Mouse (Mus musculus) heart, embryonic 12.5 days (tissue): ENCODE measurements at regions not wholly inside any gene's neighbourhood (a gene's known extent, or its start where the extent isn't known, plus 50 kb on each side); places are given as distances from the start of the nearest gene placed in this dataset.
"Not testable (repeated sequence)": the region's sequence is repeated elsewhere in the genome, so short reads cannot be mapped to it uniquely, and the experiment has no call there.

Experiments used
- ATAC-seq: fragments of 200-750 bp; cut with Nextera tagmentation; 2 replicates; pipeline ENCODE4 v1.8.0; 2017; ENCODE audit warnings: moderate TSS enrichment, moderate library complexity; ENCODE audit not compliant: insufficient number of reproducible peaks, low FRiP score
- H3K27ac ChIP-seq: fragments of 300-500 bp; sonication (generic); 2 replicates; pipeline ENCODE4 v1.5.1; 2016; ENCODE audit warnings: mild to moderate bottlenecking, moderate library complexity; ENCODE audit not compliant: poor library complexity, severe bottlenecking
- H3K27me3 ChIP-seq: fragments of 300-500 bp; sonication (generic); replicated peaks from 2 replicates; pipeline ENCODE4 v1.6.1; 2016; ENCODE audit warnings: mild to moderate bottlenecking, moderate library complexity
- H3K36me3 ChIP-seq: fragments of 300-500 bp; sonication (generic); 2 replicates; pipeline ENCODE4 v1.6.1; 2016; ENCODE audit warnings: mild to moderate bottlenecking, moderate library complexity
- H3K4me1 ChIP-seq: fragments of 300-500 bp; sonication (generic); replicated peaks from 2 replicates; pipeline ENCODE4 v1.6.1; 2016; ENCODE audit warnings: mild to moderate bottlenecking
- H3K4me2 ChIP-seq: fragments of 300-500 bp; sonication (generic); 2 replicates; pipeline ENCODE4 v1.6.1; 2016; ENCODE audit warnings: mild to moderate bottlenecking, moderate library complexity
- H3K4me3 ChIP-seq: fragments of 300-500 bp; sonication (generic); 2 replicates; pipeline ENCODE4 v1.5.1; 2016; ENCODE audit warnings: mild to moderate bottlenecking
- H3K9ac ChIP-seq: fragments of 300-500 bp; sonication (generic); 2 replicates; pipeline ENCODE4 v1.6.1; 2016; ENCODE audit warnings: mild to moderate bottlenecking, moderate library complexity
- H3K9me3 ChIP-seq: fragments of 300-500 bp; sonication (generic); replicated peaks from 2 replicates; pipeline ENCODE4 v1.6.1; 2016; ENCODE audit warnings: mild to moderate bottlenecking, moderate library complexity
- WGBS: fragments of 180-500 bp; shearing (Covaris S2); methylation state at CpG from one replicate; pipeline ENCODE4 v1.1.7; 2016; 5-methylcytosine and 5-hydroxymethylcytosine counted together

DNA sequence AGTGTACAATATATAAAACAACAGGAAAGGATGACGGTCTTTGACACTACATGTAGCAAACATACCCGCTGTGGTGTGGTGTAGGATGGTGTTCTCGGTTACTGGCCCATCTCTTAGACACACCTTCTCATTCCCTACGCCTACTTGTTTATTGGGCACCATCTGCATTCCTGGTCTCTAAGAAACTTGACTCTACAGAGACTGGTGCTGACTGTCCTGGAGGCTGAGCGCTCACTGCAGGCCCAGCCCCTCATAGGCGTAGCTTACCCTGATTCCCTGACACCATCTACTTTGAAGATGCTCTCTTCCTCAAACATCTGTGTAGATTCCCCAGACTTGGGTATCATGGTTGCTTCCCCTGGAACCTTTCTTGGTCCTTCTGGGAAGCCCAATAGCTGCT, 90.9 kb upstream of the Fam84a start:
- ATAC-seq, H3K27me3 ChIP-seq, H3K4me3 ChIP-seq, H3K4me1 ChIP-seq, H3K9ac ChIP-seq, H3K9me3 ChIP-seq, H3K36me3 ChIP-seq, H3K27ac ChIP-seq, H3K4me2 ChIP-seq: not testable (repeated sequence)
- 80% methylated on average over 6 of the region's 6 CpGs for WGBS

DNA sequence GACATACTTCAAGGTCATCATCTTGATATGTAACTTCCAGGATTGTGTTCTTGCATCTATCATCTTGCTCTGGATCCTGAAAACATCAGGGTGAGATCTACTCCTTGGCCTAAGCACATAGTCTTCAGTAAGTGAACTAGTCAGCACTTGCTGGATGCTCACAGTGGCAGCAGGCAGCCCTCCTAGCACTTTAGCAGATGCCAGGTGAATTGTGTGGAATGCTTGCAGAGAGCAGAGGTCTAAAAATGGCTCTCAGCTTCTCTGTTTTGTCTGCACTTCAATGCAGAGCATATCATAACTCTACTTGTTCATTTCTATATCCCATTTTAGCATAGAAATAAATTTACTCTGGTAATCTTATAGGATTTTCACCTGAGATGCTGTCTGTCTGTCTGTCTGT, 85.8 kb upstream of the Fam84a start:
- H3K4me2 ChIP-seq = no peak overlapping the region
- no peak overlapping the region for H3K4me3 ChIP-seq
- no peak overlapping the region for H3K27ac ChIP-seq
- H3K4me1 ChIP-seq = no peaks in the 10 kb centered on the region
- H3K36me3 ChIP-seq = no peaks in the 10 kb centered on the region
- H3K9ac ChIP-seq = no peak overlapping the region
- no peaks in the 10 kb centered on the region for H3K9me3 ChIP-seq
- ATAC-seq = no peak
- H3K27me3 ChIP-seq = no peaks in the 10 kb centered on the region

DNA sequence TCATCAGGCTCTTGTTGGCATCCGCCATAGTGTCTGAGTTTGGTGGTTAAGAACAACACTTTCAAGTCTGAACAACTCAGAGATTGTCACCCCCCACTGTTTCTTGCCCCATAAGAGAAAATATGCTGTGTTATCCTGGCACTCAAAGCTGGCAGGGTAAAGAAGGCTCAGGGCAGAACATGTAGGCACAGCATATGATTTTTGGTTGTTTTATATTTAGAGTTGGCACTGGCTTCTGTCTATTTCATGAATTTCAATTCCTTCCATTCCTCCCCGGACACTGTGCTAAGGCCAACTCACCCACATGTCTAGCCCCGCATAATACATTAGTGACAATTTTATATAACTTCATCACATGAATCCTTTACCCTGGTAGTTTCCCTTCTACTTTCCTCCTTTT, 83.5 kb upstream of the Fam84a start:
- H3K4me1 ChIP-seq = no peaks in the 10 kb centered on the region
- H3K36me3 ChIP-seq = no peaks in the 10 kb centered on the region
- H3K4me2 ChIP-seq = no peak overlapping the region
- no peaks in the 10 kb centered on the region for H3K27me3 ChIP-seq
- H3K27ac ChIP-seq = no peak overlapping the region
- H3K4me3 ChIP-seq = no peak overlapping the region
- H3K9me3 ChIP-seq = no peaks in the 10 kb centered on the region
- H3K9ac ChIP-seq = no peak overlapping the region
- ATAC-seq = no peak
- 65% methylated on average over 3 of the region's 3 CpGs for WGBS

DNA sequence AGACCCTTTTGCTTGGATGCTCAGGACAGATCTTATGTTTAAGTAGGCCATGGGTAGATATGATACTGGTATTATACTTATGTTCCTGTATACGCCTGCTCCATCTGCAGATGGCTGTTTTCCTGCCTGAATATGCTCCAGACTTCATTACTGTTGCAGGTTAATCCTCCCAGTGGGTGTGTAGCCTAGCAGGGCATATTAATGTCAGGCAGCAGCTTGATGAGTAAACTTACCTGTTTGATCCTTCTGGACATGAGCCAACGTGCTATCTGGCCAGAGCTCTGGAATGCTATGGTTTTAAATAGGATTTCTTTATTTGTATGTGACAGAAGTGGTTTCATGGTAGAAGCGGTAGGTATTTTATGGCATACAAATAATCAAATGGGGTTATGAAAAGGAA, 60.8 kb upstream of the Fam84a start:
- H3K4me2 ChIP-seq = no peak overlapping the region
- ATAC-seq = no peak
- no peak overlapping the region for H3K4me3 ChIP-seq
- WGBS = 74% methylated on average over 3 of the region's 3 CpGs
- no peaks in the 10 kb centered on the region for H3K27me3 ChIP-seq
- H3K9ac ChIP-seq = no peak overlapping the region
- H3K27ac ChIP-seq = no peak overlapping the region
- no peaks in the 10 kb centered on the region for H3K36me3 ChIP-seq
- no peaks in the 10 kb centered on the region for H3K4me1 ChIP-seq
- H3K9me3 ChIP-seq = no peaks in the 10 kb centered on the region

DNA sequence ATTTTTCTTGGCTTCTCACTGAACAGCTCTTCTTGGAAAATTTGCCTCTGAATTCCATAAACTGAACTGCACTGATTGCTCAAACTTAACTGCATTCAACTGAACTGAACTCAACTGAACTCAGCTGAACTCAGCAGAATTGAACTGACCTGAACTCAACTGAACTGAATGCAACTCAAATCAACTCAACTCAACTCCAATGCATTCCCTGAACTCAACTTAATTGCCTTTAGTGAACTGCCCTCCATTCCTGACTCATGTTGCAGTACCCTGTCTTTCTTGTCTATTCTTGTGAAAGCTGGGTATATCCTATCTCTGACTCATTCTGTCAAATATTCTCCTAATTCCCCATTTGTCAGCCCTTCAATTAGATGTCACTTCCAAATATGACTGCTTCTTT, 58.0 kb upstream of the Fam84a start:
- Histone ChIP-seq H3K27me3 (no peaks in the 10 kb centered on the region), H3K9ac (no peak overlapping the region), H3K4me3 (no peak overlapping the region), H3K27ac (no peak overlapping the region), H3K36me3 (no peaks in the 10 kb centered on the region), H3K4me1 (no peaks in the 10 kb centered on the region), H3K9me3 (no peaks in the 10 kb centered on the region), H3K4me2 (no peak overlapping the region)
- ATAC-seq = no peak

DNA sequence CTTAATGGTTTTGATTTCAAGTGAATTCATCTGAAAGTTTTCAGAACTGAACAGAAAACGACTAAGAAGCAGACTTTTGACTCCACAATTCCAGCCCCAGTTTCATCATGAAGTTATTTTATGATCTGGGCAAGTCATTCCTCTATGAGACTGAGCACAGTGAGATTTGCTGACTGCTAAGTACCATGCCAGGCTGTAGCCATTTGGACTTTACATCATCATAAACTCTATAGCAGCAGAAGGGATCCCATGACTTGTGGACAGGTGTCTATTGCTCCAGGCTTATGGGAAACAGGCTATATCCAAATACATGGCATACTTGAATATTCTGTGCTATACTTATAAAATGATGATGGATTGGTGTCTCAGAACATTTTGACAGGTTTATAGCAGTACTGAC, 55.4 kb upstream of the Fam84a start:
- Histone ChIP-seq H3K36me3 (no peaks in the 10 kb centered on the region), H3K9ac (no peak overlapping the region), H3K4me1 (no peaks in the 10 kb centered on the region), H3K4me3 (no peak overlapping the region), H3K4me2 (no peak overlapping the region), H3K9me3 (no peaks in the 10 kb centered on the region), H3K27me3 (no peaks in the 10 kb centered on the region), H3K27ac (no peak overlapping the region)
- ATAC-seq = no peak
- 36% methylated on average over 1 of the region's 1 CpGs for WGBS

DNA sequence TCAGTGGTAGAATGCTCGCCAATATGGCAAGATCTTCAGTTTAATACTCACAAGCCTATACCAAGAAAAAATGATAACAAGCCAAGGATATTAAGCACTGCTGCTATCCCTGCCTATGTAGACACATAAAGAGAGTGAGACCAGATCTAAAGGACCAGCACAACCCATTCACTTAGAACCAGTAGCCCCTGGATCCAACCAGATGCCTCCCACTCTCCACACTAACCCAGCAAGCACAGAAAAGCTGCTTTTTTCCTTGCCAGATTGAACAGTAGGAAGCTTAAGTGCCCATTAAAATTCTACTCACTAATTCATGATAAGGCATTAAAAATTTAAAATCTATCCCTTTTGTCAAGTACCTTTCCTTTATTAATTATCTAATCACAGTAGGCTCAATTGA, 52.6 kb upstream of the Fam84a start:
- ATAC-seq = no peak
- no peaks in the 10 kb centered on the region for H3K9me3 ChIP-seq

More for the DNA sequence above, 52.6 kb upstream of the Fam84a start:
- 78% methylated on average over 1 of the region's 1 CpGs for WGBS
- Histone ChIP-seq H3K4me2 (no peak overlapping the region), H3K27me3 (no peaks in the 10 kb centered on the region), H3K36me3 (no peaks in the 10 kb centered on the region), H3K27ac (no peak overlapping the region), H3K4me1 (no peaks in the 10 kb centered on the region), H3K4me3 (no peak overlapping the region), H3K9ac (no peak overlapping the region)
